Mouse (Mus musculus) neural tube, embryonic 14.5 days (tissue): ENCODE results near the gene Zfp771. TPM values are rescaled to one million over a fixed set of nuclear protein-coding genes. Genes with fewer than 3 reads are reported as not detected.
A peak's percentile ranks its signal among the peaks of the same experiment; 100 is the strongest.
"Not testable (repeated sequence)": the region's sequence is repeated elsewhere in the genome, so short reads cannot be mapped to it uniquely, and the experiment has no call there.

Experiments
- ATAC-seq: fragments of 200-750 bp; cut with Nextera tagmentation; 2 replicates; pipeline ENCODE4 v1.8.0; 2017; ENCODE audit warnings: low read depth, mild to moderate bottlenecking, moderate TSS enrichment, moderate library complexity
- H3K27ac ChIP-seq: fragments of 300-500 bp; sonication (generic); 2 replicates; pipeline ENCODE4 v1.5.1; 2014; ENCODE audit warnings: low read depth, mild to moderate bottlenecking, control low read depth, low read length, moderate library complexity, mixed read lengths
- H3K27me3 ChIP-seq: fragments of 300-500 bp; sonication (generic); 2 replicates; pipeline ENCODE4 v1.6.1; 2014; ENCODE audit warnings: low read length; ENCODE audit not compliant: control insufficient read depth, insufficient read depth
- H3K36me3 ChIP-seq: fragments of 300-500 bp; sonication (generic); 2 replicates; pipeline ENCODE4 v1.6.1; 2014; ENCODE audit warnings: low read length, mixed read lengths; ENCODE audit not compliant: control insufficient read depth, insufficient read depth
- H3K4me1 ChIP-seq: fragments of 300-500 bp; sonication (generic); 2 replicates; pipeline ENCODE4 v1.6.1; 2014; ENCODE audit warnings: low read length; ENCODE audit not compliant: control insufficient read depth, insufficient read depth
- H3K4me2 ChIP-seq: fragments of 300-500 bp; sonication (generic); 2 replicates; pipeline ENCODE4 v1.6.1; 2014; ENCODE audit warnings: mild to moderate bottlenecking, low read depth, low read length, control low read depth
- H3K4me3 ChIP-seq: fragments of 300-500 bp; sonication (generic); 2 replicates; pipeline ENCODE4 v1.5.1; 2014; ENCODE audit warnings: low read depth, low read length, control low read depth, mixed read lengths
- H3K9ac ChIP-seq: fragments of 300-500 bp; sonication (generic); replicated peaks from 2 replicates; pipeline ENCODE4 v1.6.1; 2014; ENCODE audit warnings: low read depth, mild to moderate bottlenecking, control low read depth, low read length, mixed read lengths
- H3K9me3 ChIP-seq: fragments of 300-500 bp; sonication (generic); 2 replicates; pipeline ENCODE4 v1.6.1; 2016; ENCODE audit warnings: low read length; ENCODE audit not compliant: control insufficient read depth
- WGBS: fragments of 180-500 bp; shearing (Covaris S2); extraction: QIAGEN DNeasy Blood & Tissue Kit; methylation state at CpG from one replicate; pipeline ENCODE4 v1.1.7; 2014; 5-methylcytosine and 5-hydroxymethylcytosine counted together
- polyA plus RNA-seq: library from polyadenylated mRNA; unstranded; fragments of >200 nt; fragmentation: Nextera tagmentation; extraction: Ambion mirVana; gene quantifications from 2 replicates; pipeline ENCODE4 v1.2.1, GENCODE M21; 2014

The Zfp771 gene
- polyA plus RNA-seq, 1 experiment from 2014 or later, result 68.8 TPM

DNA sequence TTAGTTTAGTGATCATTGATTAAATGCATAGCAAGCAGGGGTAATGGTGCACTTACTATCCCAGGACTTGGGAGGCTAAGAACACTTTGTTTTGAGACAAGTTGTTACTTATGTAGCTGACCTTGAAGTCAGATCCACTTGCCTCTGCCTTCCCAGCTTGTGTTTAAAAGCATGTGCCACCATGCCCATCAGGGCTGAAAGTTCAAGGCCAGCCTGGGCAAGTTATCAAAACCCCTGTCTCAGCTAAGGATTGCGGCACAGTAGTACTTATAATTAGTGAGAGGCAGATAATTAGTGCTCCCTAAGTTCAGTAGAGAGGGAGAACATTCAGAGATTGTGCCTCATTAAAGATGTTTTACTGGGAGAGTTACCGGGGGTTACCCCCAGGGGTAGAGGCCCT, 9.3 kb upstream of the Zfp771 start:
- Histone ChIP-seq H3K36me3 (peaks cover 23% of the 10 kb centered on the region), H3K4me2 (0 out of 2 replicates have a peak overlapping the region, but pooled peaks have one; percentile 0), H3K4me1 (peaks cover 22% of the 10 kb centered on the region), H3K4me3 (no peak overlapping the region), H3K9me3 (no peaks in the 10 kb centered on the region), H3K9ac (no peak overlapping the region), H3K27ac (no peak overlapping the region), H3K27me3 (0 out of 2 replicates have a peak, but pooled peaks cover 2% of the 10 kb centered on the region)
- WGBS, result 90% methylated on average over 2 of the region's 2 CpGs
- ATAC-seq, result no peak

DNA sequence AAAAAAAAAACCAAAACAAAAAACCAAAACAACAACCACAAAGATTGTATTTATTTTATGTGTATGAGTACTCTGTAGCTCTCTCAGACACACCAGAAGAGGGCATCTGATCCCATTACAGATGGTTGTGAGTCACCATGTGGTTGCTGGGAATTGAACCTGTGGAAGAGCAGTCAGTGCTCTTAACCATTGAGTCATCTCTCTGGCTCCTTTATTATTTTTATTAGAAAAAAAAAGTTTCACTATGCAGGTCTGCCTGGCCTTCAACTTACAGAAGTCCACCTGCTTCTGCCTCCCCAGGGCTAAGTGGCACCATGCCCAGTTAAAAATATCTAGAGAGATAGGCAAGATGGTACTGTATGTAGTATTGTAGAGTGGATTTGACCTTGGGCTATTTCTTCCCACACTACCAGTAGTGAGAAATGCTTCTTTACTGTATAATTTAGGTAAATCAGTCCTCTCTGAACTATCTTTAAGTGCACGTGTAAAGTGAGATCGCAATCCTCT, 660 bp upstream of the Zfp771 start:
- peak overlapping the region; percentile 88; the same call in 1 of the 2 replicates for H3K9ac ChIP-seq
- H3K36me3 ChIP-seq, result 0 out of 2 replicates have a peak, but pooled peaks cover 4% of the 10 kb centered on the region
- peaks cover 24% of the 10 kb centered on the region for H3K4me1 ChIP-seq
- WGBS, result 39% methylated on average over 2 of the region's 2 CpGs
- peak overlapping the region; percentile 90 for H3K4me3 ChIP-seq
- ATAC-seq, result no peak
- H3K27ac ChIP-seq, result peak overlapping the region; percentile 82
- no peaks in the 10 kb centered on the region for H3K9me3 ChIP-seq
- H3K27me3 ChIP-seq, result no peaks in the 10 kb centered on the region
- H3K4me2 ChIP-seq, result peak overlapping the region; percentile 76

DNA sequence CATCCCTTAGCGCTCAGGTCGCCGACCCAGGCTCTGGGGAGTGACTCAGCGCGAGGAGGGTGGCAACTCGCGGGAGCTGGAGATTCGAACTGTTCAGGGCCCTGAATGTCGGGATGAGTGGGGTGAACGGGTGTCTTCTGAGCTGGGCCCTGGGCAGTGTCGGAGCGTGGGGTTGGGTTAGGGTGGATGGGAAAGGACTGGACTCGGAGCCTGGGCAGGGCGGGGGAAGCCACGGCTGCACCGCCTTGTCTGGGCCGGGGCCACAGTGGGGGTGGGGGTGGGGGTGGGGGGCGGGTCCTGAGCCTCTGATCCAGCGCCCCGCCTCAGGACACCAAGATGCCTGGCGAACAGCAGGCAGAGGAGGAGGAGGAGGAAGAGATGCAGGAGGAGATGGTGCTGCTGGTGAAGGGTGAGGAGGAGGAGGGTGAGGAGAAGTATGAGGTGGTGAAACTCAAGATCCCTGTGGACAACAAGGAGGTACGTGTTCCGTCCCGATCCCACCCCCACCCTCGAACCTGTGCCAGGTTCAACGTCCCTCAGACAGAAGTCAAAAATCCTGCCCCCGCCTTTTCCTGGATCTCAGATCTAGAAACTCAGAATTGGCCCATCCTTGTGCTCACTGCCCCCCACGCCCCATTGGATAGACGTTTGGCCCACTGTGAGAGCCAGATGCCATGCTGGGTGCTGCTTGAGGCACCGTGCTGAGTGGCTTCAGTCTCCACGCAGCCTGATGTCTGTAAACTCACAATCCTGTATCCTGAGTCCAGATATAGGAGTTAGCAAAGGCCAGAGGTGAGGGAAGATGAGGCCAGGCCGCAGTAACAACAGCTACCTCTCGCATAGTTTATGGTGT, 810 bp downstream of the Zfp771 start:
- Histone ChIP-seq H3K4me3 (peak overlapping the region; percentile 90), H3K9ac (peak overlapping the region; percentile 88), H3K4me2 (peak overlapping the region; percentile 76), H3K27ac (peak overlapping the region; percentile 82), H3K27me3 (no peaks in the 10 kb centered on the region), H3K36me3 (0 out of 2 replicates have a peak, but pooled peaks cover 3% of the 10 kb centered on the region), H3K9me3 (no peaks in the 10 kb centered on the region), H3K4me1 (peaks cover 24% of the 10 kb centered on the region)
- peak; percentile 69 for ATAC-seq
- WGBS, result 14% methylated on average over 27 of the region's 33 CpGs

DNA sequence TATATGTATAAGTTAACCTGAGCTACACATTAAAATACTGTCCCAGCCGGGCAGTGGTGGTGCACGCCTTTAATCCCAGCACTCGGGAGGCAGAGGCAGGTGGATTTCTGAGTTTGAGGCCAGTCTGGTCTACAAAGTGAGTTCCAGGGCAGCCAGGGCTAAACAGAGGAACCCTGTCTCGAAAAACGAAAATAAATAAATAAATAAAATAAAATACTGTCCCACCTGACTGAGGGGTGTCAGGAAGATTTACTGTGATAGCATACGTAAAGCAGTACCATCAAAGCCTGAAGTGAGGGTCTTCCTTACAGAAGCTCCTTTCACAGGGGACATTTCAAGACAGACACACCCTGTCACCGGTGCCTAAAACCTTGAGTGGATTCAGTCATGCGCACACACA, 6.4 kb downstream of the Zfp771 start:
- not testable (repeated sequence) for H3K36me3 ChIP-seq, H3K27me3 ChIP-seq, ATAC-seq, H3K4me2 ChIP-seq, H3K27ac ChIP-seq, H3K9ac ChIP-seq, H3K4me3 ChIP-seq, H3K9me3 ChIP-seq
- H3K4me1 ChIP-seq, result peaks cover 24% of the 10 kb centered on the region
- 91% methylated on average over 8 of the region's 8 CpGs for WGBS

DNA sequence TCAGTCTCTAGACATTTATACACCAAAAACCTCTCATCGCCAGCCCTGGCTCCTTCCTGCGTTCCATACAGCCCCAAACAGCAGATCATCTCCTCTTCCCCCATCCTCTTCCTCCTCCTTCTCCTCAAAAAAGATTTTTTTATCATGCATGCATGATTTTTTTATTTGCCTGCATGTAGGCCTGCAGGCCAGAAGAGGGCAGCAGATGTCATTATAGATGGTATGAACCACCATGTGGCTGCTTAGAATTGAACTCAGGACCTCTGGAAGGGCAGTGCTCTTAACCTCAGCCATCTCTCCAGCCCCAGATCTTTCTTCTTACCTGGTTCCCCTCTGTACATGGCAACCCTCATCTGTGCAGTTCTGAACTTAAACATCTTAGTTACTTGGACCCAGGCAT, 8.3 kb downstream of the Zfp771 start:
- Histone ChIP-seq H3K9me3 (no peaks in the 10 kb centered on the region), H3K27me3 (no peaks in the 10 kb centered on the region), H3K27ac (no peak overlapping the region), H3K9ac (no peak overlapping the region), H3K4me3 (no peak overlapping the region), H3K4me2 (no peak overlapping the region), H3K36me3 (0 out of 2 replicates have a peak, but pooled peaks cover 3% of the 10 kb centered on the region), H3K4me1 (peaks cover 12% of the 10 kb centered on the region; the same call in 1 of the 2 replicates)
- ATAC-seq, result no peak
- WGBS, result 87% methylated on average over 2 of the region's 2 CpGs

DNA sequence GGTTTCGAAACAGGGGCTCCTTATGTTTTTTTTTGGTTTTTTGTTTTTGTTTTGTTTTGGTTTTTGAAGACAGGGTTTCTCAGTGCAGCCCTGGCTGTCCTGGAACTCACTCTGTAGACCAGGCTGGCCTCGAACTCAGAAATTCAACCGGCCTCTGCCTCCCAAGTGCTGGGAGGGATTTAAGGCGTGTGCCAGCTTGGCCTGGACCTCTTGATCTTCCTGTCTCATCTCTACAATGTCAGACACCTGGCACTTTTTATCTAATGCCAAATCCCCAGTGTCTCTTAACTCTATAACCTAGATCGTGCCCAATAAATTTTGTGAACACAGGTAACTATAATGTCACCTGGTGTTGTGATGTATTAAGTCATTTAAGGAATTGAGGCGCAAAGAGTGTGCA, 9.3 kb downstream of the Zfp771 start:
- Histone ChIP-seq H3K9ac (peak overlapping the region; percentile 67), H3K4me1 (peaks cover 12% of the 10 kb centered on the region; the same call in 1 of the 2 replicates), H3K36me3 (0 out of 2 replicates have a peak, but pooled peaks cover 3% of the 10 kb centered on the region), H3K4me2 (peak overlapping the region; percentile 81), H3K27ac (peak overlapping the region; percentile 94), H3K27me3 (no peaks in the 10 kb centered on the region), H3K4me3 (peak overlapping the region; percentile 53), H3K9me3 (no peaks in the 10 kb centered on the region)
- no peak for ATAC-seq
- 88% methylated on average over 6 of the region's 6 CpGs for WGBS

DNA sequence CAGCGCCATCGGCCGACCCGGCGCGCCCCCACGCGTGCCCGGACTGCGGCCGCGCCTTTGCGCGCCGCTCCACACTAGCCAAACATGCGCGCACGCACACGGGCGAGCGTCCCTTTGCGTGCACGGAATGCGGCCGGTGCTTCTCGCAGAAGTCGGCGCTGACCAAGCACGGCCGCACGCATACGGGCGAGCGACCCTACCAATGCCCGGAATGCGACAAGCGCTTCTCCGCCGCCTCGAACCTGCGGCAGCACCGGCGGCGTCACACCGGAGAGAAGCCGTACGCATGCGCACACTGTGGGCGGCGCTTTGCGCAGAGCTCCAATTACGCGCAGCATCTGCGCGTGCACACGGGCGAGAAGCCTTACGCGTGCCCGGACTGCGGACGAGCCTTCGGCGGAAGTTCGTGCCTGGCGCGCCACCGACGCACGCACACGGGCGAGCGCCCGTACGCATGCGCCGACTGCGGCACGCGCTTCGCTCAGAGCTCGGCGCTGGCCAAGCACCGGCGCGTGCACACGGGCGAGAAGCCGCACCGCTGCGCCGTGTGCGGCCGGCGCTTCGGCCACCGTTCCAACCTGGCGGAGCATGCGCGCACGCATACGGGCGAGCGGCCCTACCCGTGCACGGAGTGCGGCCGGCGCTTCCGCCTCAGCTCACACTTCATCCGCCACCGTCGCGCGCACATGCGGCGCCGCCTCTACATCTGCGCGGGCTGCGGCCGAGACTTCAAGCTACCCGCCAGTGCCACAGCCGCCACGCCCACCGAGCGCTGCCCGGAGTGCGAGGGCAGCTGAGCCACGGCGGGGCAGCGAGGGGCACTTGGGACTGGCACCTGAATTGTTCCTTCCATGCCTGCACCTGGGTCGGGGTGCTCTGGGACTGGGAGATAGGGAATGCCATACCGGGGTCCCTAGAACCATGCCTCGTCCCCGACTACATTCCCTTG, 10.0 kb downstream of the Zfp771 start:
- H3K36me3 ChIP-seq, result no peaks in the 10 kb centered on the region
- under 1% methylated on average over 136 of the region's 136 CpGs for WGBS
- H3K9ac ChIP-seq, result peak overlapping the region; percentile 67
- H3K4me2 ChIP-seq, result peak overlapping the region; percentile 81
- H3K4me1 ChIP-seq, result peaks cover 12% of the 10 kb centered on the region; the same call in 1 of the 2 replicates
- no peaks in the 10 kb centered on the region for H3K27me3 ChIP-seq
- H3K27ac ChIP-seq, result peak overlapping the region; percentile 94
- no peaks in the 10 kb centered on the region for H3K9me3 ChIP-seq
- H3K4me3 ChIP-seq, result peak overlapping the region; percentile 53
- peak; percentile 93 for ATAC-seq

DNA sequence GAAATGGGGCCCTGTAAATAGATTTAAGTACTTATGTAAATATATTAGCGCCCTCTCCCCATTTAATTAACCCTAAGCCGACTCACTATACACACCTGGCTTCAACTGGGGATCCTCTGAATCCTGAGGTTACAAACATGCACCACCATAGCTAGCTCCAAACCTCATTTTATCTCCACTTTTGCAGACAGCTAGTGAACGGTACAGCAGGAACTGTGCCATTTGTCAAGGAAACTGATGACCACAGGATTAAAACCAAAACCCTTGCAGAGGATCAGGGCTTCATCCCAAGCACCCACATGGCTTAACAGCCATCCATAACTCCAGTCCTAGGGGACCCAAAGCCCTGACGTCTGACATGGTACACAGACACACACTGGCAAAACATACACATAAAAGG, 10.9 kb downstream of the Zfp771 start:
- Histone ChIP-seq H3K27me3 (no peaks in the 10 kb centered on the region), H3K9ac (peak overlapping the region; percentile 67), H3K27ac (peak overlapping the region; percentile 87), H3K9me3 (no peaks in the 10 kb centered on the region), H3K4me2 (peak overlapping the region; percentile 81), H3K4me3 (peak overlapping the region; percentile 53), H3K4me1 (peaks cover 14% of the 10 kb centered on the region; the same call in 1 of the 2 replicates), H3K36me3 (no peaks in the 10 kb centered on the region)
- ATAC-seq, result no peak
- WGBS, result 20% methylated on average over 4 of the region's 4 CpGs
